Mouse (Mus musculus): ENCODE measurements around the gene Sstr4.

DNA sequence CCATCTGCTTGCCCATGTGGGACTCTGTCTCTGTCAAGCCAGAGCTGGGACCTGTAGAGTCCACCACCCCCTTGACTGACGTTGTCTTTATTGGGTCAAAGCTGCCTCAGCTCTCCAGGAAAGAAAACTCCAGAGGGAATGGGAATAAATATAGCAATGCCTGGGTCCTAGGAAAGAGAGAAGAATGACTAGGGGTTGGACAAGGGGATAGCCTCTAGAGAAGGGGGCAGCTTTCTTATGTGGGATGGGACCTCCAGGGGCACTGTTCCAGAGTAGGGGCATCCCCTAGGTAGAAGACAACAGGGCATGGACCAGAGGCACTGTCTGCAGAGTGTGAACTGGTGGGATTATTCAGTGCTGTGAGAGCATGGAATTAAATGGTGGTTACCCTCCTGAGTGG is 14.7 kb downstream of the Sstr4 start:
- TF ChIP-seq CTCF (IDR thresholded peaks at IDR 0.05 in 2 of 3, conservative IDR thresholded peaks at IDR 0.05 in 1 of 3; ENCODE audit: control insufficient read depth in 1 of 3, insufficient read depth in 1 of 3, low read depth in 2 of 3, low read length in 3 of 3, poor library complexity in 1 of 3, severe bottlenecking in 1 of 3) (no peak), NRF1 (IDR thresholded peaks at IDR 0.05; ENCODE audit: insufficient read depth, low read depth, low read length, poor library complexity, severe bottlenecking) (no peak), GABPA (IDR thresholded peaks at IDR 0.05; ENCODE audit: low read depth, low read length) (no peak), ZMIZ1 (IDR thresholded peaks at IDR 0.05; ENCODE audit: low read depth, low read length) (no peak), MAZ (IDR thresholded peaks at IDR 0.05; ENCODE audit: low read depth, low read length) (no peak), MYC (IDR thresholded peaks at IDR 0.05; ENCODE audit: low read depth, low read length) (no peak), ZC3H11A (IDR thresholded peaks at IDR 0.05; ENCODE audit: low read depth, low read length) (no peak)

All from MEL (cell line).